Mouse (Mus musculus) hindbrain, postnatal 0 days (tissue): ENCODE results near the gene Htra2. TPM values are rescaled to one million over a fixed set of nuclear protein-coding genes. Genes with fewer than 3 reads are reported as not detected.

Experiments
- ATAC-seq: fragments of 200-750 bp; cut with Nextera tagmentation; 2 replicates; pipeline ENCODE4 v1.8.0; 2017; ENCODE audit warnings: mild to moderate bottlenecking, moderate TSS enrichment, moderate library complexity
- DNase-seq: peaks from one replicate; pipeline ENCODE4 v3.0.0-alpha.2; 2015; ENCODE audit warnings: low spot score
- H3K27ac ChIP-seq: fragments of 300-500 bp; sonication (generic); 2 replicates; pipeline ENCODE4 v1.5.1; 2014; ENCODE audit warnings: mild to moderate bottlenecking
- H3K27me3 ChIP-seq: fragments of 300-500 bp; sonication (generic); 2 replicates; pipeline ENCODE4 v1.6.1; 2014; ENCODE audit warnings: low read length, mixed read lengths; ENCODE audit not compliant: insufficient read depth
- H3K36me3 ChIP-seq: fragments of 300-500 bp; sonication (generic); 2 replicates; pipeline ENCODE4 v1.6.1; 2014; ENCODE audit warnings: low read length, mixed read lengths; ENCODE audit not compliant: insufficient read depth
- H3K4me1 ChIP-seq: fragments of 300-500 bp; sonication (generic); 2 replicates; pipeline ENCODE4 v1.6.1; 2014; ENCODE audit warnings: antibody characterized with exemption, low read length, mixed read lengths; ENCODE audit not compliant: insufficient read depth
- H3K4me2 ChIP-seq: fragments of 300-500 bp; sonication (generic); 2 replicates; pipeline ENCODE4 v1.6.1; 2014; ENCODE audit warnings: low read depth, mild to moderate bottlenecking, low read length, moderate library complexity, mixed read lengths
- H3K4me3 ChIP-seq: fragments of 300-500 bp; sonication (generic); 2 replicates; pipeline ENCODE4 v1.5.1; 2014; ENCODE audit warnings: low read length
- H3K9ac ChIP-seq: fragments of 300-500 bp; sonication (generic); replicated peaks from 2 replicates; pipeline ENCODE4 v1.6.1; 2014; ENCODE audit warnings: mild to moderate bottlenecking, low read length, moderate library complexity, mixed read lengths
- H3K9me3 ChIP-seq: fragments of 300-500 bp; sonication (generic); 2 replicates; pipeline ENCODE4 v1.6.1; 2016; ENCODE audit warnings: low read length, mixed read lengths
- CTCF ChIP-seq: IDR thresholded peaks from 2 replicates; pipeline ENCODE4 v1.5.1; 2016; ENCODE audit warnings: antibody characterized with exemption, control low read depth, low read depth
- WGBS: fragments of 180-500 bp; shearing (Covaris S2); extraction: QIAGEN DNeasy Blood & Tissue Kit; methylation state at CpG from one replicate; pipeline ENCODE4 v1.1.7; 2014; 5-methylcytosine and 5-hydroxymethylcytosine counted together
- polyA plus RNA-seq: library from polyadenylated mRNA; unstranded; fragments of >200 nt; fragmentation: Nextera tagmentation; extraction: Ambion mirVana; gene quantifications from 2 replicates; pipeline ENCODE4 v1.2.1, GENCODE M21; 2015
- total RNA-seq: library from RNA; depleted of rRNA; stranded (reverse); fragments of >200 nt; gene quantifications from 2 replicates; pipeline ENCODE4 v1.2.3, GENCODE M21; 2014

The Htra2 gene
- total and polyA plus RNA-seq, 2 experiments from 2014 or later = 48.4 to 82.9 TPM

- DNase-seq (no peak), ATAC-seq (no peak)
- Histone ChIP-seq H3K27ac (no peak overlapping the region), H3K36me3 (no peaks in the 10 kb centered on the region), H3K4me1 (0 out of 2 replicates have a peak, but pooled peaks cover 3% of the 10 kb centered on the region), H3K9ac (no peak overlapping the region), H3K4me3 (no peak overlapping the region), H3K4me2 (no peak overlapping the region), H3K27me3 (peaks cover 6% of the 10 kb centered on the region; the same call in 1 of the 2 replicates), H3K9me3 (no peaks in the 10 kb centered on the region)
- WGBS = 66% methylated on average over 8 of the region's 8 CpGs
- no peak for TF ChIP-seq CTCF
Measured at GRCm38 (mm10) chr6:83027293-83027692, 27.8 kb downstream of the Htra2 start.

GRCm38 (mm10) chr6:83025221-83025620 lies 29.9 kb downstream of the Htra2 start:
- no peaks in the 10 kb centered on the region for H3K27me3 ChIP-seq
- 96% methylated on average over 4 of the region's 4 CpGs for WGBS
- no peak for ATAC-seq

GRCm38 (mm10) chr6:83024421-83024820 lies 30.7 kb downstream of the Htra2 start:
- WGBS = 68% methylated on average over 4 of the region's 4 CpGs
- no peaks in the 10 kb centered on the region for H3K36me3 ChIP-seq
- no peaks in the 10 kb centered on the region for H3K9me3 ChIP-seq
- H3K27me3 ChIP-seq = no peaks in the 10 kb centered on the region
- no peak overlapping the region for H3K9ac ChIP-seq
- no peak for DNase-seq
- H3K4me3 ChIP-seq = no peak overlapping the region
- TF ChIP-seq CTCF = no peak
- no peak for ATAC-seq
- no peak overlapping the region for H3K4me2 ChIP-seq
- H3K27ac ChIP-seq = no peak overlapping the region
- H3K4me1 ChIP-seq = no peaks in the 10 kb centered on the region

More at GRCm38 (mm10) chr6:83025221-83025620, 29.9 kb downstream of the Htra2 start:
- DNase-seq = no peak
- Histone ChIP-seq H3K4me2 (no peak overlapping the region), H3K27ac (no peak overlapping the region), H3K36me3 (no peaks in the 10 kb centered on the region), H3K4me3 (no peak overlapping the region), H3K9ac (no peak overlapping the region), H3K9me3 (no peaks in the 10 kb centered on the region), H3K4me1 (no peaks in the 10 kb centered on the region)
- TF ChIP-seq CTCF = no peak

- no peaks in the 10 kb centered on the region for H3K27me3 ChIP-seq
- H3K27ac ChIP-seq = no peak overlapping the region
- DNase-seq = no peak
- ATAC-seq = no peak
- H3K4me3 ChIP-seq = no peak overlapping the region
- no peak overlapping the region for H3K9ac ChIP-seq
- no peak for TF ChIP-seq CTCF
- no peaks in the 10 kb centered on the region for H3K9me3 ChIP-seq
- H3K4me1 ChIP-seq = no peaks in the 10 kb centered on the region
- no peaks in the 10 kb centered on the region for H3K36me3 ChIP-seq
- WGBS = 93% methylated on average over 2 of the region's 2 CpGs
- H3K4me2 ChIP-seq = no peak overlapping the region
Measured at GRCm38 (mm10) chr6:83023786-83024185, 31.3 kb downstream of the Htra2 start.

GRCm38 (mm10) chr6:83023008-83023407 lies 32.1 kb downstream of the Htra2 start:
- no peaks in the 10 kb centered on the region for H3K4me1 ChIP-seq
- no peak for TF ChIP-seq CTCF
- H3K4me3 ChIP-seq = no peak overlapping the region
- H3K27me3 ChIP-seq = no peaks in the 10 kb centered on the region
- H3K9me3 ChIP-seq = no peaks in the 10 kb centered on the region
- H3K27ac ChIP-seq = no peak overlapping the region
- H3K36me3 ChIP-seq = no peaks in the 10 kb centered on the region
- H3K9ac ChIP-seq = no peak overlapping the region
- 85% methylated on average over 9 of the region's 9 CpGs for WGBS
- DNase-seq = no peak
- no peak for ATAC-seq
- H3K4me2 ChIP-seq = no peak overlapping the region

- no peak overlapping the region for H3K9ac ChIP-seq
- no peaks in the 10 kb centered on the region for H3K9me3 ChIP-seq
- no peak for TF ChIP-seq CTCF
- no peaks in the 10 kb centered on the region for H3K4me1 ChIP-seq
- WGBS = 82% methylated on average over 4 of the region's 4 CpGs
- no peak for DNase-seq
- no peaks in the 10 kb centered on the region for H3K27me3 ChIP-seq
- H3K27ac ChIP-seq = no peak overlapping the region
- no peak for ATAC-seq
- no peak overlapping the region for H3K4me3 ChIP-seq
- no peak overlapping the region for H3K4me2 ChIP-seq
- H3K36me3 ChIP-seq = no peaks in the 10 kb centered on the region
Measured at GRCm38 (mm10) chr6:83020836-83021593, 34.1 kb downstream of the Htra2 start.

- Histone ChIP-seq H3K27ac (no peak overlapping the region), H3K4me3 (no peak overlapping the region), H3K9ac (no peak overlapping the region), H3K36me3 (no peaks in the 10 kb centered on the region), H3K9me3 (no peaks in the 10 kb centered on the region), H3K4me2 (no peak overlapping the region), H3K4me1 (no peaks in the 10 kb centered on the region), H3K27me3 (no peaks in the 10 kb centered on the region)
- DNase-seq (no peak), ATAC-seq (no peak)
- TF ChIP-seq CTCF = no peak
- 88% methylated on average over 6 of the region's 6 CpGs for WGBS
Measured at GRCm38 (mm10) chr6:83020121-83020520, 35.0 kb downstream of the Htra2 start.
